Mouse (Mus musculus) urinary bladder, adult 18-20 months (tissue): ENCODE measurements around the gene Myo3b.

ENCODE experiments used
- DNase-seq, 2 experiments: peaks; one replicate each; pipeline ENCODE4 v3.0.0; 2022; ENCODE audit warnings: low spot score in 2 of 2, mixed read lengths in 2 of 2

Gene Myo3b

DNA sequence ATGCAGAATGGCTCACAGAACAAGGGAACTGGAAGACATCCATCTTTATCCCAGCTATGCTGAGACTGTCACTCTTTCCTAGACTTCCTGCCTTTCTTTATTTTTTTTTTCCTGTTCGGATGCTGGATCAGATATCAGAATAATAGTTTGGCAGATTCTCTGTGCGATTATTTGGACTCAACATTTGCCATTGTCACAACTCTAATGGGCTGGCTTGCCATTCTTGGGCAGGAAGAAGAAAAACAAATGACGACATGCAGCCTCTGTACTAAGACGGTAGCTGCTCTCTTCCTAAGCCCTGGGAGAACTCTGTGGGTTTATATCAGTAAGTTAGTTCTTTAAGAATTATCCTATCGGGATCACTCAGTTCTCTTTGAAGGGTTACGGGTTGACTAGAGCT lies 89.7 kb downstream of the Myo3b start:
- DNase-seq, result no peak

DNA sequence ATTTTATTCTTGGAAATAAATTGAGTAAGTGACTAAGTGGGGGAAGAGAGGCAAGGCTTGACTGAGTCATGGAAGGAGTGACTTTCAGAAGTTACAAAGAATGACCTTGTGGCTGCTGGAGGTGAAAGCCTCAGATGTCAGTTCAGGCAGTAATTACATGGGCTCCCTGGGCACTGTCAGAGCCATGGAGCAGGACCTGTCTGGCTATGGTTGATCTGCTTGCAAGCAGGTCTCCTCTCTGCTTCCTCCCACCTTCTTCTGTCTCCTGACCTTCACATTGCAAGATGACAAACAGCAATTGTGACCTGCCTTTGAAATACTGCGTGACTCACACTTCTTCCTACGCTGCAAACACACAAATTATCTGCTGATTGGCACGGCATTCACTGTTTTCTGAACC lies 90.6 kb downstream of the Myo3b start:
- DNase-seq, result no peak

DNA sequence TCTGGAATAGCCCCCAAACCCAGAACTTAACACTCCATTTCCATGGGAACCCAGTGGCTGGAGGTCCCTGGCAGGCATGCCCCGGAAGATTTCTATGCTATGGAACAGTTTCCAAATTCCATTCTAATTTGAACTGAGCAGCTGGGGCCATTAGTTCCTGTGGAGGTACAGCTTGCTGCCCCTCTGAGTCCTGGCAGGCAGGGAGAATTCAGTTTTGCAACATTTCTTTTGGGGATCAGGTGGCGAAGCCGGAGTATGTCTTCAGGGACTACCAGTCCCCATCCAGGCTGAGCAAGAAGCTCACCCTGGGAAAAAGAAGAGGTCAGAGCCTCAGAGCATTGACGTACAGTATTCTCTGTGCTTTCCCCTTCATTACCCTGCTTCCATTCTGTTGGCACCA lies 94.4 kb downstream of the Myo3b start:
- no peak for DNase-seq

DNA sequence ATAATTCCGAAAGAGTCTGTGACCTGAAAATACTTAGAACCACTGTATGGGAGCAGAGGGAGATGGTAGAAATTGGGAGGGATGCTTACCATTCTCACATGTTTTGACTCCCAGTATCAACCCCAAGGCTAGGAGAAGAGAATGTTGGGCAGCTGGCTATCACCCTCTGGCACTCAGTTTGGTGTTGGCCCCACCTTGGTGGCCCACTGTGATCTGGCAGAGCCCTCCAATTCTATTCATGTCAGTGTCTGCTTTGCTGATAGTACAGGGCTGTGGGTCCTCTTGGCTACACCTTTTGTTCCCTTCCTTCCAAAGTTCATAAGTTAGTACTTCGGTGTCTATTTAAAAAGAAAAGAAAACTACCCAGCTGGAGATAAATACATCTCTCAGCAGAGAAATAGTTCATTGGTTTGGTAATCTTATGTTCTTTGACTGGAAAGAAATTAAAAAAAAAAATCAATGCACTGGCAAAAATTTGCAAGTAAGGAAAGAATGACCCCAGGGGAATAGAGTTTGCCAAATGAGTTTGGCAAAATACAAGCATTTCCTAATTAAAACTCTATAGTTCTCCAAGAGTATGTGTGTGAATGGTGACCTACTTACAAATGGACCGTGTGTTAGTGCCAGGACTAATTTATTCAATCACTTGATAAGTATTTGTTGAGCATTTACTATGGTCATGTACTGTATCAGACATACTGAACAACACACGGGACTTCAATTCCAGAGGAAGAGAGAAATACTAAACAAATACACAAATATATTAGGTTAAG lies 98.5 kb downstream of the Myo3b start:
- no peak for DNase-seq

DNA sequence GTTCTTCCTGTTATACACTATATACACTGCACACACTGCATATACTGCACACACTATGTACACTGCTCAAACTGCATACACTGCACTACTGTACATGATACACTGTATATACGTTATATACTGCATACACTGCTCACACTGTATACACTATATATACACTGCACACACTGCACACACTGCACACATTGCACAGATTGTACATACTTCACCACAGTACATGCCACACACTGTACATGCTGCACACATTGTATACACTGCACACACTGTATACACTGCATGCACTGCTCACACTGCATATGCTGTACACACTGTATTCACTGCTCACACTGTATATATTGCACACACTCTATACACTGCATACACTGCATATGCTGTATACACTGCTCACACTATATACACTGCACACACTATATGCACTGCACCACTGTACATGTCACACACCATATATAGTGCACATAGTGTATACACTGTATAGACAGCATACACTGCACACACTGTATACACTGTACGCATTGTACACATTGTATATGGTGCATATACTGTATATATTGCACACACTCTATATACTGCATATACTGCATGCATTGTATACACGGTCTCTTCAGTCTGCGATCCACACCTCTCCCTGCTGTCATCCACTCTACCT lies 104.7 kb downstream of the Myo3b start:
- no peak for DNase-seq

DNA sequence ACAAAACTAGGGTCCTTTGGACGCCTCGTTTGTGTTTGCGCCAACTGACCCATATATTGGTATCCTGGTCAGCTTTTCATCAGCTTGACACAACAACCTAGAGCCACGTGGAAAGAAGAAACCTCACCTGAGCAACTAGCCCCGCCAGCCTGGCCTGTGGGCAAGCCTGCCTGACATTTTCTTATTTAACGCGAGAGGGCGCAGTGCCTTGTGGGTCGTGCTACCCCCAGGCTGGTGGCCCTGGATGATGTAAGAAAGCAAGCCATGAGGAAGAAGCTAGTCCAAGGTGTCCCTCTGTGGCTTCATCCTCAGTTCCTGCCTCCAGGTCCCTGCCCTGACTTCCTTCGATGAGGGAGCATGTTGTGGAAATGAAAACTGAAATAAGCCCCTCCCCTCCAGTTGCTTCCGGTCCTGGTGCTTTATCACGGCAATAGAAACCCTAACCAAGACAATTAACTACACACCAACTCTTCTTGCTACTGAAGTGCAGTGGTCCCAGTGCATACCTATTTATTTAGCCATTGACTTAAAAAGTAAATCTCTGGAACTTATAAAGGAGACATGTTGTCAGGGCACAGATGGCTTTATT lies 108.2 kb downstream of the Myo3b start:
- DNase-seq, result no peak

DNA sequence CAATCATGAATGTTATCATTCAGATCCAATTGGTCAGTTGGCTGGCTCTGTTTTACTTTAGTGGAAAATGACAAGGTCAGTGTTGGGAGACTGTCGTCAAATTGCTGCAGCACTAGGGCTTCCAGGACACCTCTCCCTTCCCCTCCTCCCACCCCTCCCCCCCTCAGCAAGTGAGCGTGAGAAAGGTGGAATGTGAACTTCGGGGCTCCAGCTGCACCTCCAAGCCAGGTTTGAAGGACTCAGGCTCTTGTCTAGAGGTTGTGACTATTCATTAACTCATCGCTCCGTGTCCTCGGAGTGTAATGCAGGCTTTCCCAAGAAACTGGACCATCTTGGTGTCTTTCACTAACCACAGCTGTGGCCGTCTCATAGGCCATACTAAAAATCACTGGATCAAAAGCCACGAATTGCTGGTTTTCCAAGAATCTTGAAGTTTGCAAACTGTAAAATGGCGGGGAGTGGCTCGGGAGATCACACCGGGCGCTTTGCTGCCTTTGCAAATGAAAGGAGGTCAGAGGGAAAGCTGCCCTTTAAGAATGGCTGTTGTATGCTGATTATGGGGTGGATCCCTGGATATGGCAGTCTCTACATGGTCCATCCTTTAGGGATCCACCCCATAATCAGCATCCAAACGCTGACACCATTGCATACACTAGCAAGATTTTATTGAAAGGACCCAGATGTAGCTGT lies 110.0 kb downstream of the Myo3b start:
- no peak for DNase-seq

DNA sequence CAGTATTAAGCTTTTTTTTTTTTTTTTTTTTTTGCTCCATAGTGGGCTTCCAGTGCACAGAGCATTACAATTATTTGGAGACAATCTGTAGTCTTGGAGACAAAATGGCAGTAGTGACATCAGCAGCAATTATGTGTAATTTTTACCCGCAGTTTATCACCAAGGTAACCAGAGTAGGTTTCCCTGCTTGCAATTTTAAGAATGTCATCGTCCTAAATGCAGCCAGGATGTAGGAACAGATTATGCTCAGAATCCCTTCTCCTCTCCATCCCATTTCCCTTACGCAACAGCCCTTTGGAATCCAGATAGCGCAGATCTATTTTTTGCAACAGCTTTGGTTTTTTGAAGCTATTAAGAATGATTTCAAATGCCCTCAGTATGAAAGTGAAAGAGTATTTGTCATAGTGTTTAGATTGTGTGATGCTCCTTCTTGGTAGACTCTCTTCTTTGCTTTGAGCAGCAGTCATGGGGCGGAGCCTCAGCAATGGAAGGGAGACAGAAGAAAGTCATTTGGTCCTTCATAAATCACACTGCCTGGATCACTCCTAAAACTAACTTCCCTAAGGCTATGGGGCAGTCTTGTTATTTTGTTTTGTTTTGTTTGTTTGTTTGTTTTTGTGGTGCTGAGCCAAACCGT lies 111.6 kb downstream of the Myo3b start:
- no peak for DNase-seq

DNA sequence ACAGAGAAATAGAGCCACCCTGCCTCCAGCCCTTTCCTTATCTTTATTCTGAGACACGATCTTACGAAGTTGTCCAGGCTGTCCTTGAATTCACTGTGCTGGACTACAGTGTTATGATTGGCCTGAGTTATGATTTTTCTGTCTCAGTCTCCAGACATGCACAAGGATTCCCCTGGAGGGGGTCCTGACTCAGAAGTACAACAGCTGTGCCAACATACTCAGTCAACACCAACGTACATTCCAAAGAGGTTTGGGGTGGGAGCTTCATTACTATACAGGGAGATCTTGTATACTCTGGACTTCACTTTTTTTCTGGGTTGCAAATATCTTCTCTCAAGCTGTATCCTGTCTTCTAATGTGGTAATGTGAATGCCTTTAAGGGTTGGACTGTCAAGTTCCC lies 113.0 kb downstream of the Myo3b start:
- no peak for DNase-seq

DNA sequence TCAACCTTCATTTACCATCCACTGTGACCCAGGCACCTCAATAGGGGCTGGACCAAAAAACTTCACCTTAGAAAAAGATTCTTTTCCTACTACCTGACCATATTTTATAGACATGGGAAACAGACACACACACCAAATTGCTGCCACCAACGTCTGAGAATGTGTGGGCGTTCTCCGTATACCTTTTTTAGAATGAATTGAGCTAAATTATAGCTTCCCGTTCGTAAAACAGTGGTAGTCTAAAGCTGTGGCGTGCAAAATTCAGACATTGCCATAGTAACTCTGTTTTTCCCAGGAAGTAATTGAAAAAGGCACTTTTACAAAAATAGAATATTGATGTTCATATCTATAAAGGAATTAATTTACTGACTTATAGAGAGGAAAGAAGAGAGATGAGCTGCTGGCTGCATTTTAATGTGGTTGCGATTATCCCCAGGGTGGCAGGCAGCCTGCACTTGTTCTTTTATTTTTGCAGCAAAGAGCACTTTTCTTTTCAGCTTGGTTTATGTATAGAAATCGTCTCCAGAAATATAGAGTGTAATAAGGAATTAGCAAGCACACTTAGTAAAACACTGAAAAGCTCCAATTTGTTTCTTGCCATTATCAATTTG lies 116.4 kb downstream of the Myo3b start:
- DNase-seq, result no peak

DNA sequence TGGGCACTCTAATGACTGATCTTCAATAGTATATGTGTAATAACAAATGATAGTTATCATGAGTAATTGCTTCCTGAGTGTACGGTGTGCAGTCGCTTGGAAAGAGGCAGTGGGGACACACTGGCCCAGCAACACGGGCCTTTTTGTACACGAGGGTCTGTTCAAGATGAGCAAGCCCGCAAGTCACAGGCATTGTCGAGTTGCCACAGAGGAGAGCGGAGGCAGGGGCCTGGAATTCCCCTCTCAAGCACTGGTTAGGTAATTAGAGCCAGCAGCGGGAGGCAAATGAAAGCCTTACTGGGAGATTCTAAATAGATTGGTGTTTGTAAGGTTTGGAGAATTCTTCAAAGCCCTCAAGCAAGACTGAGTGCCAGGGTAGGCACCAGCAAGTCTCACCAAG lies 120.6 kb downstream of the Myo3b start:
- DNase-seq, result no peak

DNA sequence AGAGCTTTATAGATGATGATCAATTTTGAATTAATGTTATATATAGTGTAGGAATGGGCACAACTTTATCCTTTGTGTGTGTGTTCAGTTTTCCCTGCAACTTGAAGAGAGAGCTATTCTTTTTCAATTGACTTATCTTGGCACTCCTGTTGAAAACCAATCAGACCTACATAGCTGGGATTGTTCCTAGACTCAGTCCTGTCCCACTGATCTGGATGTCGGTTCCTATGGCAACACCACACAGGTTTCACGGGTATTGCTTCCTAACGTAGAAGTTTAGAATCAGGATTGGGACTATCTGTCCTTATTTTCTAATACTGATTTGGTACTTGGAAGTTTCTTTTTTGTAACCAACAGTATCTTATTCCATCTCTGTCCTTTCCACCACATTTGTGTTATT lies 127.3 kb downstream of the Myo3b start:
- no peak for DNase-seq

DNA sequence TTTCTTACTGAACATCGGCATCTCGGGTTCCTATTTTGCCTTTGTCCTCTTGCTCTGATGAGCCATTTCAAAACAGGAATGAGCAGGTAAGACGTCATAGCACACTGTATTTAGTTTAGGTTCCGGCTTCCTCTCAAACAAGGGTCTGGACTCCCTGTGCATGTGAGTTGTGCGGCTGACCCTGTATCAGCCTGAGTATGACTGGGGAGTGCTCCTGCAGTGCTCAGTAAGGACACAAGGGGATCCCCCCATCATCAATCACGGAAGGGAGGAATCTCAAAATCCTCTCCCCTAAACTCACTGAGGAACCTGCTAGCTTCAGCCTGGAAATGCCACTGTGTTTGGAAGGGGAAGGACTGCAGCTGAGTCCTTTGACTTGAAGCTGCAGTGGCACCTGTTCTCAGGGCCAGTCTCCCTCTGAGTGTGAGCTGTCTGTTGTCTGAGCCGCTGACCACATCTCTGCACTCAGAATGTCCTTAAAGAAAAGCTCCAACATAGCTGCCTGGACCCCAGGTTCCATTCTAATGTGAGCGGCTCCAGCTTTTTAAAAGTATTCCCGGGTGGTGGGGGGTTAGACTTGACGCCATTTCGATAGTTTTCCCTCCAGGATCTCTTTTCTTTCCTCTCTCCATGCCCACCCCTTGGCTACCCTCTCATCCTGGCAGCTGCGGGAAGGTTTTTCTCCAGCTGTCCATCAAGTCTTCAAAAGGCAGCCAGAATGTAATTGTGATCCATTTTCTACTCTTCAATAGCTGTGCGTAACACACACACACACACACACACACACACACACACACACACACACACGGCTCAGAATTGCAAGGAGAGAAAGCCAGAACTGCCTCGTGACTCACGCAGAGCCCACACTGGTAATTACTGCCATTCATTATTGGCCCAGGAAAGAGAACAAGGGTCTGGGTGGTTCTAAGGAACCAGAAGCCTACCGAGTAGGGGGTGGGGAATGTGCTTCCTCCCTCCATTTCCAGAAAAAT lies 129.3 kb downstream of the Myo3b start:
- no peak for DNase-seq

DNA sequence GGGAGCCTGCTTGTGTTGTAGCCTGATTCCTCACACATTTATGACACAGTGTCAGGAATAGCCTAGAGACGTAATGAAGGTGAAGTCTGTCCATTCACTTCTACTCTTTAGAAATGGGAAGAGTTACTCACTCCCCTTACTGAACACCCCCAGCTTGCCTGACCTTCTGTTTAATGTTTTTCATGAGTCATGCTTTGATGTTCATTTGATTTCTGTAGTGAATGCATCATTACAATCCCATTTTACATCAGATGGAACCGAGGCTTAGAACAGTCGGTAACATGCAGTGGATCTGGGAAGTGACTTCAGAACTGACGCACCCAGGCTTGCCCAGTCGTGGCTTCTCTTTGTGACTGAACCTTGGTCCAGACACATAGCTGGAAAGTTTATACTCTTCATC lies 131.5 kb downstream of the Myo3b start:
- no peak for DNase-seq

DNA sequence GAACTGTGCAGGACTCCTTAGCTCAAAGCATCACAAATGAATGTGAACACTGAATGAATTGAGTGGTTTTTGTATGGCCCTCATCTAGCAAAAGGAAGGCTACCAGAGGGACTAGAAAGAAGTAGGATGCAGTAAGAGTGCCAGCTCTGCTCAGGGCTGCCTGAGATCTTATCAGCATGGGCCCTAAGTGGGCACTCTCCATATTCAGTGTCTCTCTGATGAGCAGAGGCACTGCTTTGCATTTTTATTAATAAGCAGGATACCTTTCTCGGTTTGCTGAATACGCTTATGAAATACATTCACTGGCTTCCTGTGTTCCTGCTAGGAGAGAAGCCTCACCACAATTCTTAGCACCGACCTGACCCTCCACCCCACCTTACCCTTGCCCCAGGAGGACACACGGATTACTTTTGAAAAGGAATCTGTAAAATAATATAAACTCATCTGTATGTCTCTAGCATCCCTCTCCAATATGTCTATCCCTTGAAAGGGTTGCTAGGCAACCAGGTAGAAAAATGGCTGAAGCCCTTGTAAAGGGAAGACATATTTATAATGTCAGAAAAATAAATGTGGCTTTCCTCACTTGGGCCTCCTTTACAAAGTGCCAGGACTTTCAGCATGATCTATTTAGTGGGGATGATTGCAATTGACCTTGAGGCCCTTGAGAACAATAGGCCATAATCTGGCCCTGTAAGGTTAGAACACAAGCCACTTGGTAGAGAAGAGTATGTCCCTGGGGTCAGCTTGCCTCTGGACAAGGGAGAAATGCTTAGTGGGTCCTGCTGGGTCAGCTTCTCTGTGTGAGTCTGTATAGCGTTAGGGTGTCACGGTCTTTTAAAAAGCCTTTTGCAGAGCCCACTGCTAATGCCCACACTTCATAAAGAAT lies 138.1 kb downstream of the Myo3b start:
- no peak for DNase-seq

DNA sequence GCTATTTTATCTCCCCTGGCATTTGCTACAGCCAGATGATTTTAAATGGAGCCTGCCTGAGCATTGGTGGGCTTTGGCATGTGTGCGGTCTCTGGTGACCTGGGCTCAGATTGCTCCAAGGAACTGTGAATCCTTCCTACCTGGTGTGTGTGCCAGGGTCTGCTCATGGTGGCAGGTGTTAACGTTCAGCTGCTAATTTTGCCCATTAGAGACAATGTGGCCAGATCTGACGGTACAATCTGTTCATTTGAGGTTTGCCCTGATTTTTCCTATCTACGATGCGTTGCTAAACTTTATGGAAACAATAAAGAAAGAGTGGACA lies 138.7 kb downstream of the Myo3b start:
- DNase-seq, result no peak

DNA sequence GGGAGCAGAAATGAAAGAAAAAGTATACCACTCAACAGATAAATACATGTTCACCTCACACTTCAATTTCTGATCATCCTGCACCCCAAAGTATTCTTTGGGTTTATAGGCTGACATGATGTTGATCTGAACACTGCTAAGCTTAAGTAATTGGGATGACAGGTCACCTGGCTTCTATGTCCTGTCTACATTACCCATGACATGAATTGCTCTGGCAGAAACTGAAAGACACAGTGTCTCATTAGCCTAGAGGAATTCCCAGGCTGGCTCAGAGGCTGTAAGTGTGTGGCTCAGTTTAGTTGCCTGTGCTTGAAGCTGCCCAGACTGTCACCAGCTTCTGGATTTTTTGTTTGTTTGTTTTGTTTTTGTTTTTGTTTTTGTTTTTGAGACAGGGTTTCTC lies 139.3 kb downstream of the Myo3b start:
- DNase-seq, result no peak

DNA sequence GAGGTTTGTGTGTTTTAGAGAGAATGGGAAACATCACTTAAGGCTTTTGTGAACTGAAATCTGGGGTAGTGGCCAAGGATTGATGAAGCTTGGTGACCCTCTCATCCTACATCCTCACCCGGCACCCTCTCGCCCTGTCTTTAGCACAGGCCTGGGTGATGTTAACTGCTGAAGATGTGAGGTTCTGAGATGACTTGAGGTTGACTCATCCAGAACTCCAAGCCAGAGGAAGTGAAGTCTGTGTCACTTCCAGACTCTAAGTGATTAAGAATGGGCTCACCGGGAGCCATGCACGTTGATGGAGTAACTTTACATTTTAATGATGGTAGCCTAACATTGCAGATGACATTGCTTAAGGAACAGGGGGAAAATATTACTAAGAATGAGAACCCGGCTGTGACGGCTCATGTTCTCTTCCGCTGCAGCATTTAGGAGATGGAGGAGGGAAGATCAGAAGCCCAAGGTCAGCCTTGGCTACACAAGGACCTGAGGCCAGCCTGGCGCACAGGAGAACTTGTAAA lies 143.3 kb downstream of the Myo3b start:
- DNase-seq, result no peak

DNA sequence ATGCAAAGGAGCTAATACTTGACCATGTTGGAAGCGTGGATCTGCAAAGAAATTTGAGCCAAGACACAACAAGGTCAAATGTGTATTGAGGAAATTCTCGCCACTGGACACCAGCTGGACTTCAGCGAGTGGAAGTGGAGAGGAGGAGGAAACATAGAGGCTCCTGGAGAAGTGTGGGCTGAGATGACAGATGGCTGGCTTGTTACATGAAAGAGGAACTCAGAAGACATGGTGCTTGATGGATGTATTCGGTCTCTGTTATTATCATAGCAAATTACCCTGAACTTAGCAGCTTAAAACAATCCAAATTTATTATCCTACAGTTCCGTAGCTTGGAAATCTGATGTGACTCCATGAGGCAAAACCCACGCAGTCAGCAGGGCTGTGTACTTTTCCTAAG lies 148.1 kb downstream of the Myo3b start:
- no peak for DNase-seq
